Mouse (Mus musculus) inflammation-experienced regulatory T-cells, adult 6 months (primary cell): ENCODE results near the gene Sult3a2. TPM values are rescaled to one million over a fixed set of nuclear protein-coding genes. Genes with fewer than 3 reads are reported as not detected.
"Not testable (repeated sequence)": the region's sequence is repeated elsewhere in the genome, so short reads cannot be mapped to it uniquely, and the experiment has no call there.

Source experiments
- ATAC-seq: one replicate; pipeline ENCODE4 v1.8.0; 2017
- polyA plus RNA-seq, 3 experiments: library from polyadenylated mRNA; unstranded; fragments of 100-300 nt; shearing (Covaris generic); gene quantifications; one replicate each; pipeline ENCODE4 v1.2.1; 2017

The Sult3a2 gene
- not detected for polyA plus RNA-seq

DNA sequence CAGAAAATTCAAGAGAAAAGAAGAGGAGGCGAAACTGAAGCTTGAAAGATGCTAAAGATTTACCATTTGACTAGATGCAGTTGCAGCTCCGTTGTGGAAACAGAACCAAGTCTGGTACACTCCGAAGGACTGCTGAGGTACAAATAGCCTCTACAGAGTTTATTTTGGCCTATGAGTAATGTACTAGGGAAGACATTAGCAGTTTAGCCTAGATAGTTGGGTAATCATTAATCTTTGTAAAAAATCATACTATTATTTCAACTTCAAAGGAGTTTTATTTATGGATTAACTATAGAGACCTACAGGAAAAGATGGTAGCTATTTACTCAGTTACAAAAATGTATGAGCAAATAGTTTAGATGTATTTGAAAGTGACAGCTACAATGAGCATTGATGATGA is at the start of gene Sult3a2:
Gene Sult3a2 (minus strand): TSS at position 101 of the 400 bp plus-strand sequence.
- ATAC-seq = no peak

DNA sequence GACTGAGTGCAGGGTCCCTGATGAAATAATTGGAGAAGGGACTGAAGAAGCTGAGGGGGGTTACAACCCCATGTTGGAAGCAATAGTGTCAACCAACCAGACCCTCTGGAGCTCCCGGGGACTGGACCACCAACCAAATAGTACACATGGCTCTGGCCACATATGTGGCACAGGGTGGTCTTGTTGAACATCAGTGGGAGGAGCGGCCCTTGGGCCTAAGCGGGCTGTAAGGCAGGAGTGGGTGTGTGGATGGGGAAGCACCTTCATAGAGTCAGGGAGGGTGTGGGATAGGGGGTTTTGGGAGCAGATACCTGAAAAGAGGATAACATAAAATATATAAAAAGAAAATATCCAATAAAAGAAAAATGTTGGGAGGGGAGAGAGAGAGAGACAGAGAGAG is 34.4 kb upstream of the Sult3a2 start:
- ATAC-seq = no peak

GRCm38 (mm10) chr10:33816923-33817322 is 30.4 kb upstream of the Sult3a2 start:
- ATAC-seq = no peak

GRCm38 (mm10) chr10:33814266-33814665 is 27.8 kb upstream of the Sult3a2 start:
- ATAC-seq = no peak

GRCm38 (mm10) chr10:33811807-33812206 is 25.3 kb upstream of the Sult3a2 start:
- ATAC-seq = no peak

- ATAC-seq = not testable (repeated sequence)
Measured at GRCm38 (mm10) chr10:33797221-33797949, 10.9 kb upstream of the Sult3a2 start.

GRCm38 (mm10) chr10:33796269-33796915 is 9.9 kb upstream of the Sult3a2 start:
- not testable (repeated sequence) for ATAC-seq

GRCm38 (mm10) chr10:33792166-33792565 is 5.7 kb upstream of the Sult3a2 start:
- ATAC-seq = not testable (repeated sequence)

DNA sequence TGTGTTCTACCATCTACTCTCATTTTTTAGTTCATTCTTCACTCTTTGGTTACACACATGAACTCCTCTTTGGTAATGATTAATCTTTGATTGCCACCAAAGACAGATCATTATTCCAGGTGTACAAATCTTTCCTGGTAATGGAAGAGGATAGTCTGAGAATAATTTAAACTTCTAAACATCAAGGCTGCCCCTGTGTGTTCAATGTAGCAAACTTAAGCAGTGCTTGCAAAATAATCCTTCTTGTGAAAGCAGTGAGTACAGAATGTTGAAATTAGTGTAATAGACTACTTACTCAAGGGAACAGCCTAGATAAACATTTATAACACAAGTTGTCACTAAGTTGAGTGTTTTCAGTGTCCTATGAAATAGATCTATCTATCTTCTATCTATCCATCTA is 1.0 kb upstream of the Sult3a2 start:
- ATAC-seq = no peak

DNA sequence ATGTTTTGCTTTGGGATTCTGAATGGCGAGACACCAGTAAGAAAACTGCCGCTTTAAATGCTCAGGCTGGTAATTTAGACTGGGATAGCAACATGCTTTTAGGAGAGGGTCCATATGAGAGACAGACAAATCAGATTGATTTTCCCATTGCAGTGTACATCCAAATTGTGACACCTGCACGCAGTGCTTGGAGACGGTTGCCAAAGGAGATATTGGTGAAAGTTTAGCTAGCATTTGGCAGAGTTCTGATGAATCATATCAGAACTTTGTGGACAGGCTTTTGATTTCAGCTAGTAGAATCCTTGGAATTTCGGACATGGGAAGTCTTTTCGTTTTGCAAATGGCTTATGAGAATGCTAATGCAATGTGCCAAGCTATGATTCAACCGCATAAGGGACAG is 51.3 kb downstream of the Sult3a2 start:
- ATAC-seq = not testable (repeated sequence)

GRCm38 (mm10) chr10:33733241-33733640 is 53.3 kb downstream of the Sult3a2 start:
- ATAC-seq = no peak

- ATAC-seq = no peak
Measured at GRCm38 (mm10) chr10:33732409-33733185, 53.9 kb downstream of the Sult3a2 start.

- no peak for ATAC-seq
Measured at GRCm38 (mm10) chr10:33723764-33724163, 62.7 kb downstream of the Sult3a2 start.

DNA sequence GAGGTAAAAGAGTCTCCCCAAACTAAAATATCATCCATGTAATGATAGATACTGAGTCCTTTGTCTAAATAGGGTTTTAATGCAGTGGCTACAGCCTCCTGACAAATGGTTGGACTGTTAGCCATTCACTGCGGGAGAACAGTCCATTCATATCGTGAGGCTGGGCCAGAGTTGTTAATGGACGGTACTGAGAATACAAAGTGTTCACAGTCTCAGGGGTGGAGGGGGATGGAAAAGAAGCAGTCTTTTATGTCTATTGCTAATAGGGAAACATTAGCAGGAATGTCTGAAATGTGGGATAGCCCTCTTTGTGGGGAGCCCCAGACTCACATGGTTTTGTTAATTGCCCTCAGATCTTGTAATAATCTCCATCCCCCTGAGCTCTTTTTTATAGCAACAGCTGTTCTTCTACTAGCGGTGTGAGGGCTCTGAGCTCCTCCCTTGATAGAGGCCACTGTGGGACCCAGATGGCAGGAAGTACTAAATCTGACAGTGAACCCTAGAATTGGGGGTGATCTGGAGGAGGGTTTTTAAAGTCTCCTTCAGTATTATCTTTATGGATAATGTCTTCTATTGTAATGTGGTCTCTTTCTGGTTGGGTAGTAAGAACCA is 64.6 kb downstream of the Sult3a2 start:
- no peak for ATAC-seq

Other genes with a start within 250 kb of the Sult3a2 start
- under 1 TPM in 1 of 3 experiments, not detected in 2; 0.11 TPM for gene Clvs2, start 161.9 kb downstream of the Sult3a2 start, polyA plus RNA-seq
- not detected for gene Sult3a1, start 71.0 kb upstream of the Sult3a2 start, polyA plus RNA-seq
- under 1 TPM in 2 of 3 experiments, not detected in 1; 0.16 to 0.17 TPM for gene Rsph4a, start 118.4 kb upstream of the Sult3a2 start, polyA plus RNA-seq
- 10 to 100 TPM; 59.3 to 86.4 (median 70.5) TPM for gene Zup1, start 164.6 kb upstream of the Sult3a2 start, polyA plus RNA-seq
- gene Rwdd1, start 232.9 kb upstream of the Sult3a2 start, polyA plus RNA-seq = 100 to 1,000 TPM in 1 of 3 experiments, 10 to 100 TPM in 2; 59.6 to 140 (median 87.0) TPM